ENCODE assay signal across 7 mouse cellular contexts in genomic region chr6:50566141-50566996, GRCm38 (mm10). TPM values are rescaled to one million over a fixed set of nuclear protein-coding genes. Genes with fewer than 3 reads are reported as not detected.
DNase-seq lines count a peak whose midpoint lies in the region; ATAC-seq lines count a peak whose summit lies in the region.

Gene Cycs, minus strand, starts transcription at chr6:50566538.

- intact Hi-C loops in left cerebral cortex, postnatal 36 days (cut with DNase I), result loop anchor here (5.0 kb wide), 1 partner anchor 1304 kb away; the partner anchor contains the start of gene Tra2a

- peak; percentile 98 for ATAC-seq in intestine, embryonic 16.5 days
- ATAC-seq in midbrain, embryonic 11.5 days (ENCODE audit: low FRiP score), result peak; percentile 99

- no peaks in the 10 kb centered on the region for H3K9me3 ChIP-seq in intestine, embryonic 16.5 days (ENCODE audit: control insufficient read depth, low read length)
- H3K9me3 ChIP-seq in midbrain, embryonic 11.5 days (ENCODE audit: control insufficient read depth, low read length), result no peaks in the 10 kb centered on the region

- peak within 1 kb of the TSS; percentile 91 for H3K27ac ChIP-seq in intestine, embryonic 16.5 days (ENCODE audit: low read length)
- H3K27ac ChIP-seq in midbrain, embryonic 11.5 days (ENCODE audit: low read depth, low read length), result peak within 1 kb of the TSS; percentile 52

- 0 out of 2 replicates have a peak, but pooled peaks cover 3% of the 10 kb centered on the region for H3K36me3 ChIP-seq in intestine, embryonic 16.5 days (ENCODE audit: control insufficient read depth, insufficient read depth, low read length)
- peaks cover 6% of the 10 kb centered on the region; the same call in 1 of the 2 replicates for H3K36me3 ChIP-seq in midbrain, embryonic 11.5 days (ENCODE audit: control insufficient read depth, insufficient read depth, low read length)

- under 1% methylated on average over 78 of the region's 78 CpGs for WGBS in intestine, embryonic 16.5 days
- 0% methylated on average over 78 of the region's 78 CpGs for WGBS in midbrain, embryonic 11.5 days

- H3K4me3 ChIP-seq in intestine, embryonic 16.5 days (ENCODE audit: low read length), result peak within 1 kb of the TSS; percentile 82
- H3K4me3 ChIP-seq in midbrain, embryonic 11.5 days (ENCODE audit: low read depth, low read length), result peak within 1 kb of the TSS; percentile 79

- peak within 1 kb of the TSS; percentile 93 for H3K9ac ChIP-seq in intestine, embryonic 16.5 days (ENCODE audit: low read depth, low read length)
- peak within 1 kb of the TSS; percentile 86 for H3K9ac ChIP-seq in midbrain, embryonic 11.5 days (ENCODE audit: low read length)

- H3K27me3 ChIP-seq in intestine, embryonic 16.5 days (replicated peaks; ENCODE audit: control insufficient read depth, insufficient read depth, low read length), result no peaks in the 10 kb centered on the region
- H3K27me3 ChIP-seq in midbrain, embryonic 11.5 days (ENCODE audit: control insufficient read depth, insufficient read depth, low read length), result no peaks in the 10 kb centered on the region

- peak; percentile 99 for DNase-seq in adrenal gland, adult 8-10 months
- peak; percentile 98 for DNase-seq in embryo, embryonic 9.5 days (ENCODE audit: extremely low spot score)
- DNase-seq in gastrocnemius, postnatal 4 days (ENCODE audit: low spot score in 2 of 2), result peak; percentile 98 to 99
- peak; percentile 99 for DNase-seq in left cerebral cortex, postnatal 36 days (ENCODE audit: low spot score in 2 of 2)
- DNase-seq in midbrain, embryonic 11.5 days (ENCODE audit: low spot score, missing footprints), result peak; percentile 100
- peak; percentile 100 for DNase-seq in skeletal muscle tissue, adult 2 months (ENCODE audit: low read depth, low spot score)

- peak within 1 kb of the TSS; percentile 77 for H3K4me2 ChIP-seq in intestine, embryonic 16.5 days (ENCODE audit: low read depth, low read length)
- H3K4me2 ChIP-seq in midbrain, embryonic 11.5 days, result peak within 1 kb of the TSS; percentile 83

- H3K4me1 ChIP-seq in intestine, embryonic 16.5 days (ENCODE audit: control insufficient read depth, insufficient read depth, low read length), result peaks cover 5% of the 10 kb centered on the region
- H3K4me1 ChIP-seq in midbrain, embryonic 11.5 days (ENCODE audit: control insufficient read depth, insufficient read depth, low read length), result peaks cover 5% of the 10 kb centered on the region

RNA-seq across cellular contexts. Expression of gene Cycs, which starts in this region (rescaled TPM):
- total RNA-seq in adrenal gland, adult 8-10 months (2022), result 10 to 100 TPM; 19.3 to 32.5 (median 28.6) TPM
- 10 to 100 TPM; 43.5 to 51.8 TPM for total RNA-seq in gastrocnemius, postnatal 4 days (2021)
- polyA plus RNA-seq in intestine, embryonic 16.5 days (2015; fragmentation: Nextera tagmentation; extraction: Ambion mirVana), result 79.0 and 88.1 TPM in 2 replicates
- total RNA-seq in left cerebral cortex, postnatal 36 days (2021), result 10 to 100 TPM; 37.7 to 39.3 TPM
- 76.5 and 80.5 TPM in 2 replicates for polyA plus RNA-seq in midbrain, embryonic 11.5 days (2014; fragmentation: Nextera tagmentation; extraction: Ambion mirVana)

Comparison
In these comparisons a context has a peak if more than half of its experiments do, and no peak if none do; other contexts are left out.
1. Peak in every context shown above with its lines: DNase-seq, ATAC-seq, H3K4me3 ChIP-seq and H3K27ac ChIP-seq.